Mouse (Mus musculus) adrenal gland, adult 8-10 months (tissue): ENCODE results near the gene Defb9. TPM values are rescaled to one million over a fixed set of nuclear protein-coding genes. Genes with fewer than 3 reads are reported as not detected.
"Not testable (repeated sequence)": the region's sequence is repeated elsewhere in the genome, so short reads cannot be mapped to it uniquely, and the experiment has no call there.

Experiments
- DNase-seq: peaks from one replicate; pipeline ENCODE4 v3.0.0; 2022
- total RNA-seq, 4 experiments: library from RNA; stranded (reverse); gene quantifications; 2 replicates each; pipeline ENCODE4 v1.2.4; 2022

Gene Defb9
- total RNA-seq: not detected

- DNase-seq: not testable (repeated sequence)
Observed at GRCm38 (mm10) chr8:21885321-21885720, at the start of gene Defb9. Gene Defb9 (minus strand): TSS chr8:21885421.

DNA sequence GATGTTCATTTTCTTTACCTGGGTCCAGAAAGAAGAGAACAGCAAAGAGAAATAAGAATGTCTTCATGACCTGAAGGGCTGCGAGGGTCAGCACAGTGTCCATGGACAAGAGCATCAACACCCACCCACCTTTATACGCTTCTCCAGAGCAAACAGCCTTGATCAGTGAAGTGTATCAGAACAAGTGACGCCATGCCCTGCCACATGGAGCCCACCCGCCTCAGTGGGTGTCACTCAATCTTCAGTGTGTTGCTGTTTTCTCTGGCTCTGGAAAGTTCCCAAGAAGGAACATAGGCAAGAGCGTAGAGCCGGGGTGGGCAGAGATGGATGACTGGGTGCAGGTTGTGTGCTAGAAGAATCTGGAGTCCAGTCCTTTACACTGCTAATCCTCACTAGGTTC, 47.4 kb upstream of the Defb9 start, which contains the start of gene Defb15:
Gene Defb15 (minus strand): TSS at position 101 of the 400 bp plus-strand sequence.
- DNase-seq: no peak

DNA sequence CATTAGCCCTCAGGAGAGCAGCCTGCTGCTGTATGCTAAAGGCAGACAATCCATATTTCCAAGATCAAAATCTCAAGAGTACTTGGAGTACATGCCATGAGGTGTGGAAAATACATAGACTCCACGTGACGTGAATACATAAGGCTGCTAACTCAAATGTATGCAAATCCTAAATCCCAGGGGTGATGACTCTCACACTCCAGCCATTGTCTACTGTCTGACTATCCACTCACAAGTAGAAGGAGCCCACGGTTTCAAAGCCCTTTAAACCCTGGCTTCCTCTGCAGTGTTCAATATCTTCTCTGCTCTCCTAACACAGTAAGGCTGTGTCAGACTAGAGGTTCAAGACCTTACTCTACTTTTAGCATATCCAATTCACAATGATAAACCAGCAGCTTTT, 45.5 kb upstream of the Defb9 start:
- not testable (repeated sequence) for DNase-seq

GRCm38 (mm10) chr8:21915625-21916024, 30.4 kb upstream of the Defb9 start:
- no peak for DNase-seq

DNA sequence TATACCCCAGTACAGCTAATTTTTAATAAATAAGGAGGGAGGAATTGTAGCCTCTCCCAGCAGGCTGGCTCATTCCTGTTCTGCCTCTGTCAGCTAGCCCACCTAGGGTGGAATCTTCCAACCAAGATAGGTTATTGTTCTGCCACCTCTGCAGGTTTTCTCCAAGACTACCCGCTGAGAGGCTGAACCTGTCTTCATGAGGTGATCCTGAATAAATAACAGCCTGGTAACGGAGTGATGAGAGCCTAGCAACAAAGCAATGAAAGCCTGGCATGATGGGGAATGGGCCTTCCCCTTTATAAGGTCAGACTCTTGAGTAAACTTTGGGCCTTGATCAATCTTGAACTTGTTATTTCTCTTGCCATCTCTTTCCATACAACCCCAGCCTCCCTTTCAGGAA, 27.3 kb upstream of the Defb9 start:
- no peak for DNase-seq

DNA sequence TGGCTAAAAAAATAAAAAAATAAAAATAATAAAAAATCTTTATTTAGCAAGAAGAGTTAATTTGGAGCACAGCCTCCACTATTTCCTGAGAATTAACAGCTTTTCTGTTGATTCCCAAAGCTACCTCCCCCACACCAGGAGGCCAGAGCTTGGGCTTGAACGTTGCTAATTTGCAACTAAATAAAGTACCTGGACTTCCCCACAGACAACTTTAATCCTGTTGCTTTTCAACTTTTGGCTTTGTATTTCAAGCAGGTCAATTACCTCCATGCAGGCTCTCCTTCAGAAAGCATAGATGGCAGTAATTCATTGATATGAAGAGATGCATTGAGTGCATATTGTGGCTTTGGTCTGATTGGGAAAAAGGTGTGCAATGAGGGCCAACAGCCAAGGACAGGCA, 26.7 kb upstream of the Defb9 start:
- no peak for DNase-seq

- not testable (repeated sequence) for DNase-seq
Observed at GRCm38 (mm10) chr8:21906290-21906689, 21.1 kb upstream of the Defb9 start, which contains the start of gene Defb11. Gene Defb11 (minus strand): TSS chr8:21906412.

DNA sequence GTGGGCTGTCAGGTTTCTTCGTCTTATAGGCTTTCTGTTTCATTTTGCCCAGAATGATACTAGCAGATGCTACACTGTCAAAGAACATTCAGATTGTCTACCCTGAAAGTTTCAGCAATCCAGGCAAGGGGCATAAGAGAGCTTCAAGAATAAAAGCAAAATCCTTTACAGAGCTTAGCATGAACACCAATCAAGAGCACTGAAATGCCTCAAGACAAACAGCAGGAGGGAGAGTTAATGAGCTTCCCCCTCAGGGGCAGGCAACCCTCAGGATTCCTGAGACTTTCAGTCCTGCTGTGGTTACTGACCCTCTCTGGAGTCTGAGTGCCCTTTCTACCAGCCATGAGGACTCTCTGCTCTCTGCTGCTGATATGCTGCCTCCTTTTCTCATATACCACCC, 26.6 kb downstream of the Defb9 start, which contains the start of gene Defb10:
Gene Defb10 (plus strand): TSS at position 316 of the 400 bp plus-strand sequence.
- not testable (repeated sequence) for DNase-seq

Other genes starting within 250 kb of the Defb9 start
- gene Defa17, start 229.6 kb downstream of the Defb9 start, total RNA-seq: not detected
- not detected for gene Defa34, start 219.6 kb downstream of the Defb9 start, total RNA-seq
- not detected for gene AY761184, start 181.8 kb downstream of the Defb9 start, total RNA-seq
- not detected for gene Defa24, start 150.9 kb downstream of the Defb9 start, total RNA-seq
- not detected for gene Defb50, start 61.9 kb downstream of the Defb9 start, total RNA-seq
- gene Defb2, start 45.5 kb downstream of the Defb9 start, total RNA-seq: not detected
- not detected for gene Defb10, start 26.5 kb downstream of the Defb9 start, total RNA-seq
- gene Defb11, start 21.0 kb upstream of the Defb9 start, total RNA-seq: not detected
- not detected for gene Defb15, start 47.3 kb upstream of the Defb9 start, total RNA-seq
- gene Defb35, start 52.9 kb upstream of the Defb9 start, total RNA-seq: not detected
- not detected for gene Defb13, start 61.3 kb upstream of the Defb9 start, total RNA-seq
- not detected for gene Fam90a1a, start 73.3 kb upstream of the Defb9 start, total RNA-seq
- not detected for gene Ccdc70, start 84.4 kb upstream of the Defb9 start, total RNA-seq
- 1 to 10 TPM in 3 of 4 experiments, under 1 TPM in 1; 0.96 to 3.2 (median 1.6) TPM for gene Atp7b, start 174.9 kb upstream of the Defb9 start, total RNA-seq
- 10 to 100 TPM; 34.4 to 53.6 (median 35.9) TPM for gene Alg11, start 175.3 kb upstream of the Defb9 start, total RNA-seq
- 10 to 100 TPM in 2 of 4 experiments, 1 to 10 TPM in 2; 4.6 to 29.9 (median 14.7) TPM for gene Nek5, start 239.6 kb upstream of the Defb9 start, total RNA-seq